Mouse (Mus musculus) stomach, adult 2 months (tissue): ENCODE results near the gene Olfr38. TPM values are rescaled to one million over a fixed set of nuclear protein-coding genes. Genes with fewer than 3 reads are reported as not detected.

Experiments
- polyA plus RNA-seq: library from polyadenylated mRNA; depleted of rRNA; stranded (reverse); fragments of >200 nt; gene quantifications from 2 replicates; pipeline ENCODE4 v1.2.3, GENCODE M21; 2012; rRNA removed

Gene Olfr38
- polyA plus RNA-seq = not detected in 2 replicates

DNA sequence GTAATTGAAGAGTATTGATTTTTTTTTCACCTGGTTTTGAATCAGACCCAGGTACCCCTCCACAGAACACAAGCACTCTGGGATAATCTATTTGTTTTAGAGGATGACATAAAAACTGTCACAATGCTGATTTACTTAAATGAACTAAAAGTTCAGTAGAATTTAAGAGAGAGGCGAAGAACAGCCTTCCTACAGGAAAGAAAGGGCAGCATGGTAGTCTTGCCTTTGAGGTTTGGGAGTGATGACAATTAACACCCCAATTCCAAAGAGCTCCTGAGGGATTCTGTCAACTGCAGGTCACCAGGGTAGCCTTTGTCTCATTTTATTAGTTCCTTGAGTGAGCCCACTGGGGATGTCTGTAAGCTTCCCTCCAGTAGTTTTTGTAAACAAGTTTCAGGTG is at the start of gene Olfr38:
Olfr38 (plus strand) TSS at position 301 of the 400 bp plus-strand sequence.

DNA sequence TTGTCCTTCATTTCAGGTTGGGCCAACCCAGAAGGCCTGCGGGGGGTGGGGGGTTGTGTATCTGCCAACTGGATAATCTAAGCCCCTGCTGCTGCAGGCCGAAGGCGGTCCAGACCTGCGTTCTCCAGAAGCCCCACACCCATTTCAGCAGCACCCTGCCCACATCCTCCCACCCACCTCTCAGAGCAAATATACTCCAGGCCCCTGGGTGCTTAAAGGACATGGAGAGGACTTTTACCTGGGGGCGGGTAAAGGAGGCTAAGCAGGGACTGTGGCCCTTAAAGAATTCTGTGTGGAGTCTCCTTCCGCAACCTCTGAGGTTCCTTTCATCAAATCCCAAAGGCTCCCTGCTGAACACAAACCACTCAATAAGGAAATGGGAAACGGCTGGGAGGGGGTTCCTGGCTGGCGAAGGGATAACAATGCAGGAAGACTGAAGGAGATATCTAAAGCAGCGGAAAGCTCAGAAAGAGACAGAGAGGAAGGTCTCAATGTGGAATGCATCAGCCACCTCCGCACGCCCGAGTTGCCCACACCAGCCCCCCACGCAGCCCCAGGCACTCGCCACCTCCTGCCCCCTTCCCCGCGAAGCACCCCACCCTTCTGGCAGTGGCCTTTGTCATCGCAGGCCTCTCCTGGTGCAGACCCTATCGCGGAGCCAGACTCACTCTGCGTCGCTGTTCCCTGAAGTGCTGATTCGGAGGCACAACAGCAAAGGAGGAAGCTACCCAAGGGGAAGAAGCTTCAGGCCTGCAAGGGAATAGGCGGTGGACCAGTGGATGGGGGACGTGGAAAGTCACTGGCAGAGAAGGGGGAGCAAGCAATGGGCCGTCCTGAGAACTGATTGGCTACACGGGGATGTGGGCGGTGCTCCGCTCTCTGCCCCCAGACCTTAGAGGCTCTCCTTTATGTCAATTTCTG is 46.7 kb upstream of the Olfr38 start, which contains the start of gene Tcaf1:
Tcaf1 (minus strand) TSS at position 798 of the 921 bp plus-strand sequence.

DNA sequence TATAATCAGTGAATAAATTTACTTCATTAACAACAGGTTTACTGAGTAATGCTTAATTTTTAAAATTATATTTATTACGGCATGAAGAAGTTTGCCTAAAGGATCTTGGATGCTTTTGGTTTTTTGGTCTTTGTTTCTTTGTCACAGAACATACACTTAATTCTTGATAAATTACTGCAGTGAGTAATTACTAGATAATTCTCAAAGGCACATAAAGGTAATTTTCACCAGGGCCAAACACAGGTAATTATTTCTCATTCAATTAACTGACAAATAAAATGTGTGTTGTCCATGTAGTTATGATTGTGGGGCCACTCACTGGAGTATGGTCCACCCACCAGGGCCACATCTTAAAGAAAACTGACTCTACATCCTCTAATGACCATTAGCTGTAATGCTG is 17.1 kb upstream of the Olfr38 start, which contains the start of gene Olfr453:
Olfr453 (plus strand) TSS at position 301 of the 400 bp plus-strand sequence.

DNA sequence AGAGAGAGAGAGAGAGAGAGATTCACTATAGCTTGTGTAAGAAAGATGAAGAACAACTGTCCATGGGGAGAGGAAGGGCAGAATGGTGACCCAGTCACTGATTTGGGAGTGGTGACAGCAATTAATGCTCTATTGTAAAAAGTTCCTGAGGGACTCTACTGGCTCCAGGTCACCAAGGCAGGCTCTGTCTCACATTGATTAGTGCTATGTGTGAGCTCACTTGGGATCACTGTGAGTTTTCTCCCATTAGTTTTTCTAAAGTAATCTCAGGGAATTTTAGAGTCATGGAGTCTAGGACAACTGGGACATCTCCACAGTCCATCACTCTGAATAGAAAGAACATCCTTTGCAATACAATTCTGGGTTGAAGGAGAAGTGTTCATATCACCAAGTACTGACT is 28.6 kb downstream of the Olfr38 start, which contains the start of gene Olfr452:
Olfr452 (plus strand) TSS at position 301 of the 400 bp plus-strand sequence.

DNA sequence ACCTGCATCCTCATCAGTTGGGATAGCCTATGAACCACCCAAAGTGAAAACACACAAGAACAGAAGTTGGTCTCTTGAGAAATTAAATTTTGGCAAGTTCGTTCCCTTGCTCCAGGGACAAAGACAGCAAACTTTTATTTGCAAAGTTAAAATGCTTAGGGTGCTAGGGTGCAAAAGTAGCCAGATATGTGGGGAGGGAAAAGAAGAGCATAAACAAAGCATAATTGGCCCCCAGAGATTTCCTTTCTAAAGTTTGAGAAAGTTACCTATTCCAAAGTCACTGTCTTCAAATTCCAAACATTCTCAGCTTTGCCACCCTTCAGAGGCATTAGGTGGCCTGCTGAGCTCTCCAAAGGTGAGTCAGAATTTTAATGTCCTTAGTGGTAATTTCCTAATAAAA is 55.4 kb downstream of the Olfr38 start, which contains the start of gene Olfr450:
Olfr450 (plus strand) TSS at position 301 of the 400 bp plus-strand sequence.

Other genes with a start within 250 kb of the Olfr38 start
- not detected in 2 replicates for gene Olfr455, start 208.8 kb upstream of the Olfr38 start, polyA plus RNA-seq
- gene Tcaf3, start 158.7 kb upstream of the Olfr38 start, polyA plus RNA-seq = not detected in 2 replicates
- 2.4 and 3.3 TPM in 2 replicates for gene Tcaf2, start 111.2 kb upstream of the Olfr38 start, polyA plus RNA-seq
- gene Tcaf1, start 46.3 kb upstream of the Olfr38 start, polyA plus RNA-seq = 3.0 and 3.2 TPM in 2 replicates
- gene Olfr453, start 17.0 kb upstream of the Olfr38 start, polyA plus RNA-seq = not detected in 2 replicates
- not detected in 2 replicates for gene Olfr452, start 28.7 kb downstream of the Olfr38 start, polyA plus RNA-seq
- gene Olfr450, start 55.5 kb downstream of the Olfr38 start, polyA plus RNA-seq = not detected in 2 replicates
- gene Olfr449, start 78.0 kb downstream of the Olfr38 start, polyA plus RNA-seq = not detected in 2 replicates
- not detected in 2 replicates for gene Olfr448, start 134.0 kb downstream of the Olfr38 start, polyA plus RNA-seq
- gene Olfr447, start 152.5 kb downstream of the Olfr38 start, polyA plus RNA-seq = not detected in 2 replicates
- gene Olfr446, start 165.0 kb downstream of the Olfr38 start, polyA plus RNA-seq = not detected in 2 replicates
- not detected in 2 replicates for gene Olfr444, start 192.7 kb downstream of the Olfr38 start, polyA plus RNA-seq